Mouse (Mus musculus) neural tube, embryonic 13.5 days (tissue): ENCODE data around the gene Dlg1. TPM values are rescaled to one million over a fixed set of nuclear protein-coding genes. Genes with fewer than 3 reads are reported as not detected.

Experiments
- ATAC-seq: fragments of 200-750 bp; cut with Nextera tagmentation; 2 replicates; pipeline ENCODE4 v1.8.0; 2017; ENCODE audit warnings: low read depth, mild to moderate bottlenecking, moderate TSS enrichment, moderate library complexity
- H3K27ac ChIP-seq: fragments of 300-500 bp; sonication (generic); replicated peaks from 2 replicates; pipeline ENCODE4 v1.5.1; 2015; ENCODE audit warnings: moderate library complexity, mild to moderate bottlenecking, inconsistent platforms
- H3K27me3 ChIP-seq: fragments of 300-500 bp; sonication (generic); 2 replicates; pipeline ENCODE4 v1.6.1; 2015; ENCODE audit warnings: mild to moderate bottlenecking, inconsistent platforms
- H3K36me3 ChIP-seq: fragments of 300-500 bp; sonication (generic); 2 replicates; pipeline ENCODE4 v1.6.1; 2015; ENCODE audit warnings: mild to moderate bottlenecking, inconsistent platforms
- H3K4me1 ChIP-seq: fragments of 300-500 bp; sonication (generic); replicated peaks from 2 replicates; pipeline ENCODE4 v1.6.1; 2015; ENCODE audit warnings: inconsistent platforms
- H3K4me2 ChIP-seq: fragments of 300-500 bp; sonication (generic); 2 replicates; pipeline ENCODE4 v1.6.1; 2015; ENCODE audit warnings: inconsistent platforms, mild to moderate bottlenecking, moderate library complexity
- H3K4me3 ChIP-seq: fragments of 300-500 bp; sonication (generic); 2 replicates; pipeline ENCODE4 v1.5.1; 2015; ENCODE audit warnings: mild to moderate bottlenecking, inconsistent platforms
- H3K9ac ChIP-seq: fragments of 300-500 bp; sonication (generic); 2 replicates; pipeline ENCODE4 v1.6.1; 2015; ENCODE audit warnings: moderate library complexity, mild to moderate bottlenecking, inconsistent platforms
- H3K9me3 ChIP-seq: fragments of 300-500 bp; sonication (generic); 2 replicates; pipeline ENCODE4 v1.6.1; 2016; ENCODE audit warnings: inconsistent platforms
- WGBS: fragments of 180-500 bp; shearing (Covaris S2); methylation state at CpG from one replicate; pipeline ENCODE4 v1.1.7; 2015; 5-methylcytosine and 5-hydroxymethylcytosine counted together
- polyA plus RNA-seq: library from polyadenylated mRNA; unstranded; fragments of >200 nt; fragmentation: Nextera tagmentation; extraction: Ambion mirVana; gene quantifications from 2 replicates; pipeline ENCODE4 v1.2.1, GENCODE M21; 2015

Gene Dlg1
- polyA plus RNA-seq, 1 experiment from 2014 or later: 13.7 TPM

GRCm38 (mm10) chr16:31750526-31750925 lies 87.3 kb downstream of the Dlg1 start:
- ATAC-seq: no peak
- Histone ChIP-seq H3K9ac (no peak overlapping the region), H3K4me1 (peaks cover 7% of the 10 kb centered on the region; the same call in 1 of the 2 replicates), H3K4me3 (no peak overlapping the region), H3K9me3 (no peaks in the 10 kb centered on the region), H3K27me3 (no peaks in the 10 kb centered on the region), H3K4me2 (no peak overlapping the region), H3K36me3 (peaks cover 6% of the 10 kb centered on the region; the same call in 1 of the 2 replicates), H3K27ac (no peak overlapping the region)
- WGBS: 96% methylated on average over 1 of the region's 1 CpGs

GRCm38 (mm10) chr16:31754172-31755025 lies 91.2 kb downstream of the Dlg1 start:
- no peaks in the 10 kb centered on the region for H3K36me3 ChIP-seq
- 69% methylated on average over 19 of the region's 19 CpGs for WGBS
- H3K27me3 ChIP-seq: no peaks in the 10 kb centered on the region
- ATAC-seq: no peak
- no peak overlapping the region for H3K4me3 ChIP-seq
- peaks cover 7% of the 10 kb centered on the region; the same call in 1 of the 2 replicates for H3K4me1 ChIP-seq
- peak overlapping the region; percentile 12 for H3K4me2 ChIP-seq
- H3K9ac ChIP-seq: no peak overlapping the region
- H3K9me3 ChIP-seq: no peaks in the 10 kb centered on the region
- H3K27ac ChIP-seq: peak overlapping the region; percentile 62

DNA sequence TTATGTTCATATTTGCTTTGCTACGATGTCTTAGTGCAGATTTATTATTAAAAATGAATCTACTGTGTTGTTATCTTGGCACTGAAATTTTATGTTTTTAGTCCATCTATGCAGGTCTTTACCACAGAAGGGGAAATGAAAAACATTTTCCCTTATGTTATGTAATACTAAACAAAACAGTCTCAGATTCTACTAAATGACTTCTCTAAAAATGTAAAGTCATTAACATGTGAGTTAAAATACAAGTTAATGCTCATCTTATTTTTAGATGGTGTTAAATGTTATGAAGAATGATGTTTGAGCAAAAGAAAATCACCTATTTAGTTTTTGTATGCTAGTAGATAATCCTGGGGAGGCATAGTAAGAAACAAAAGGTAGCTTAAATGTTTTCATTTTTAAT lies 91.8 kb downstream of the Dlg1 start:
- 85% methylated on average over 1 of the region's 1 CpGs for WGBS
- Histone ChIP-seq H3K27ac (no peak overlapping the region), H3K4me1 (peaks cover 7% of the 10 kb centered on the region; the same call in 1 of the 2 replicates), H3K9ac (no peak overlapping the region), H3K4me3 (no peak overlapping the region), H3K27me3 (no peaks in the 10 kb centered on the region), H3K36me3 (no peaks in the 10 kb centered on the region), H3K4me2 (no peak overlapping the region), H3K9me3 (no peaks in the 10 kb centered on the region)
- ATAC-seq: no peak

DNA sequence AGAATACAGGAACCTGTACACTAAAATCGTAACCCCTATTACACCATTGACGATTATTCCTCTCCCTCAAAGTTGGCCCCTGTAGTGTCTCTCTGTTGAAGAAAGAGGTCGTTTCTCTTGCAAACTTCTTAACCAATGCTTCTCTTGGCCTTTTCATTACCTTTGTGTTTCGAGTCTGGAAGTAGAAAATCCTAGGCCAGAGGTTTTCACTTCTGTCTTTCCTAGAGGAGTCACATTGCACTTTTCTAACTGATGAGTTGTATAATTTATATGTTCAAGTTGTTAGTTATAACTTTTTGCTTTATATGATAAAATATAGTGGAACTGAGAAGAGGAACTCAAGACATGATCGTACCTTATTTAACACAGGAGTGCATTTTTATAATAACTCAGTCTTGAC lies 93.2 kb downstream of the Dlg1 start:
- Histone ChIP-seq H3K4me3 (no peak overlapping the region), H3K9ac (no peak overlapping the region), H3K4me2 (no peak overlapping the region), H3K36me3 (no peaks in the 10 kb centered on the region), H3K9me3 (no peaks in the 10 kb centered on the region), H3K27ac (no peak overlapping the region), H3K4me1 (peaks cover 7% of the 10 kb centered on the region; the same call in 1 of the 2 replicates), H3K27me3 (no peaks in the 10 kb centered on the region)
- no peak for ATAC-seq
- 82% methylated on average over 5 of the region's 5 CpGs for WGBS

DNA sequence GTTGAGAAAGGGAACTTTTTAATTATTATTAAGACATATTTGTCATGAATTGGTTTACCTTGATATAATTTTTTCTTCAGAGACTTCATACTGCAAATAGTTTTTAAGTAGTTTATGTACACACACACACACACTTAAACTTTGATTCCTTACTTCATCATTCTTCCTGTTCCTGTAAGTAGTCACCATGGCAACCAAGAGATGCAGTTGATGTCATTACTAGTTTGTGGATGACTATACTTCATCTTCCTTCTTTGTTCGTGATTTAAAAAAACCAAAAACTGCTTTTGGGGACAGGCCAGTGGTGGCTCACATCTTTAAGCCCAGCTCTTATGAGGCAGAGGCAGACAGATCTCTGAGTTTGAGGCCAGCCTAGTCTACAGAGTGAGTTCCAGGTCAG lies 94.4 kb downstream of the Dlg1 start:
- no peaks in the 10 kb centered on the region for H3K36me3 ChIP-seq
- ATAC-seq: no peak
- 86% methylated on average over 1 of the region's 1 CpGs for WGBS
- peaks cover 7% of the 10 kb centered on the region; the same call in 1 of the 2 replicates for H3K4me1 ChIP-seq
- no peak overlapping the region for H3K27ac ChIP-seq
- H3K9me3 ChIP-seq: no peaks in the 10 kb centered on the region
- H3K9ac ChIP-seq: no peak overlapping the region
- H3K4me2 ChIP-seq: no peak overlapping the region
- H3K4me3 ChIP-seq: no peak overlapping the region
- H3K27me3 ChIP-seq: no peaks in the 10 kb centered on the region

GRCm38 (mm10) chr16:31759416-31759815 lies 96.2 kb downstream of the Dlg1 start:
- Histone ChIP-seq H3K36me3 (no peaks in the 10 kb centered on the region), H3K27ac (no peak overlapping the region), H3K4me2 (no peak overlapping the region), H3K4me3 (no peak overlapping the region), H3K9ac (no peak overlapping the region), H3K27me3 (no peaks in the 10 kb centered on the region), H3K9me3 (no peaks in the 10 kb centered on the region), H3K4me1 (peaks cover 4% of the 10 kb centered on the region; the same call in 1 of the 2 replicates)
- WGBS: 86% methylated on average over 6 of the region's 6 CpGs
- ATAC-seq: no peak

DNA sequence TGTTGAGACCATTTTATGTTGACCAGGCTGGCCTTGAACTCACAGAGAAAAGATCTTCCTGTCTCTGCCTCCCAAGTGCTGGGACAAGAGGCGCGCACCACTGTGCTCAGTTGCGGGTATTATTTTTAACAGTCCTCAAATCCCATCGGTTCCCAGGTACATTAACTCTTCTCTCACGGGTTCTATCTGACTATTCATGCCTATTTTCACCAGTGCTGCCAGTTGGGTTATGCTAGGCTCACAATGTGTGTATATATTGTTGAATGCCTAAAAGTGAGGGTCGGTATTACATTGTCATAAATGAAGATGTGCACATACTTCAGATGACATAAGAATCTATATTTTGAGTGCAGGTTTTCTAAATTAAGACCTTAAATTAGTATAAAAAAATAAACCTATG lies 103.1 kb downstream of the Dlg1 start:
- Histone ChIP-seq H3K9me3 (no peaks in the 10 kb centered on the region), H3K36me3 (no peaks in the 10 kb centered on the region), H3K27me3 (no peaks in the 10 kb centered on the region), H3K4me1 (no peaks in the 10 kb centered on the region), H3K4me2 (no peak overlapping the region), H3K9ac (no peak overlapping the region), H3K27ac (peak overlapping the region; percentile 72), H3K4me3 (no peak overlapping the region)
- peak; percentile 47; the same call in 1 of the 2 replicates for ATAC-seq
- 81% methylated on average over 6 of the region's 6 CpGs for WGBS

GRCm38 (mm10) chr16:31766715-31767114 lies 103.5 kb downstream of the Dlg1 start:
- peak; percentile 89 for ATAC-seq
- no peak overlapping the region for H3K4me3 ChIP-seq
- no peaks in the 10 kb centered on the region for H3K9me3 ChIP-seq
- no peak overlapping the region for H3K4me2 ChIP-seq
- H3K9ac ChIP-seq: no peak overlapping the region
- H3K27me3 ChIP-seq: no peaks in the 10 kb centered on the region
- 18% methylated on average over 3 of the region's 3 CpGs for WGBS
- H3K36me3 ChIP-seq: no peaks in the 10 kb centered on the region
- H3K4me1 ChIP-seq: no peaks in the 10 kb centered on the region
- no peak overlapping the region for H3K27ac ChIP-seq

GRCm38 (mm10) chr16:31775924-31776323 lies 112.7 kb downstream of the Dlg1 start:
- Histone ChIP-seq H3K4me2 (no peak overlapping the region), H3K9me3 (no peaks in the 10 kb centered on the region), H3K4me1 (no peaks in the 10 kb centered on the region), H3K27me3 (no peaks in the 10 kb centered on the region), H3K36me3 (no peaks in the 10 kb centered on the region), H3K27ac (no peak overlapping the region), H3K4me3 (no peak overlapping the region), H3K9ac (no peak overlapping the region)
- 86% methylated on average over 10 of the region's 10 CpGs for WGBS
- ATAC-seq: no peak

- Histone ChIP-seq H3K4me1 (no peaks in the 10 kb centered on the region), H3K4me2 (no peak overlapping the region), H3K36me3 (no peaks in the 10 kb centered on the region), H3K9me3 (no peaks in the 10 kb centered on the region), H3K27me3 (no peaks in the 10 kb centered on the region), H3K4me3 (no peak overlapping the region), H3K27ac (no peak overlapping the region), H3K9ac (no peak overlapping the region)
- no peak for ATAC-seq
- WGBS: 66% methylated on average over 6 of the region's 6 CpGs
Observed at GRCm38 (mm10) chr16:31781015-31781414, 117.8 kb downstream of the Dlg1 start.

DNA sequence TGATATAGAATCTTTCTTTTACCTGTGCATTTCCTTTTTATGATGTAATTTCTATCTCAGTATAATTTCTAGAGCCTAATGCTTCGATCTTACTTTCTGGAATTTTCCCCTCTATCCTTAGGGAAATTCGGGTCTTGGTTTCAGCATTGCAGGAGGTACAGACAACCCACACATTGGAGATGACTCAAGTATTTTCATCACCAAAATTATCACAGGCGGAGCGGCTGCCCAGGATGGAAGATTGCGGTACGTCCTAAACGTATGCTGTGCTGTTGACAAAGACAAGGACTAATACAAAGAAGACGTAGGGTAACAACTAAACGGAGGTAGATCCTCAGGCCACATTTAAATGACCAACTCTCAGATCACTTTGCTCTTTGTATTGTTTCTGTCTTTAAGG lies 126.8 kb downstream of the Dlg1 start:
- 93% methylated on average over 9 of the region's 9 CpGs for WGBS
- no peak for ATAC-seq

GRCm38 (mm10) chr16:31803644-31804043 lies 140.4 kb downstream of the Dlg1 start:
- no peak for ATAC-seq
- WGBS: 82% methylated on average over 3 of the region's 3 CpGs
- H3K27ac ChIP-seq: no peak overlapping the region
- no peaks in the 10 kb centered on the region for H3K27me3 ChIP-seq
- no peak overlapping the region for H3K4me2 ChIP-seq
- no peaks in the 10 kb centered on the region for H3K4me1 ChIP-seq
- H3K9me3 ChIP-seq: no peaks in the 10 kb centered on the region
- no peak overlapping the region for H3K4me3 ChIP-seq
- H3K9ac ChIP-seq: no peak overlapping the region
- peaks cover 20% of the 10 kb centered on the region for H3K36me3 ChIP-seq

More for the DNA sequence above, 126.8 kb downstream of the Dlg1 start:
- Histone ChIP-seq H3K9me3 (no peaks in the 10 kb centered on the region), H3K27me3 (no peaks in the 10 kb centered on the region), H3K36me3 (peaks cover 18% of the 10 kb centered on the region; the same call in 1 of the 2 replicates), H3K27ac (no peak overlapping the region), H3K4me1 (no peaks in the 10 kb centered on the region), H3K4me2 (no peak overlapping the region), H3K9ac (no peak overlapping the region), H3K4me3 (no peak overlapping the region)
